Mouse (Mus musculus) fat pad, adult 2 months (tissue): ENCODE results near the gene Foxe1.

Experiments
- DNase-seq: peaks from one replicate; pipeline ENCODE4 v3.0.0-alpha.2; 2011; ENCODE audit warnings: low read depth, low spot score; ENCODE audit errors: extremely low read depth

Foxe1 gene

DNA sequence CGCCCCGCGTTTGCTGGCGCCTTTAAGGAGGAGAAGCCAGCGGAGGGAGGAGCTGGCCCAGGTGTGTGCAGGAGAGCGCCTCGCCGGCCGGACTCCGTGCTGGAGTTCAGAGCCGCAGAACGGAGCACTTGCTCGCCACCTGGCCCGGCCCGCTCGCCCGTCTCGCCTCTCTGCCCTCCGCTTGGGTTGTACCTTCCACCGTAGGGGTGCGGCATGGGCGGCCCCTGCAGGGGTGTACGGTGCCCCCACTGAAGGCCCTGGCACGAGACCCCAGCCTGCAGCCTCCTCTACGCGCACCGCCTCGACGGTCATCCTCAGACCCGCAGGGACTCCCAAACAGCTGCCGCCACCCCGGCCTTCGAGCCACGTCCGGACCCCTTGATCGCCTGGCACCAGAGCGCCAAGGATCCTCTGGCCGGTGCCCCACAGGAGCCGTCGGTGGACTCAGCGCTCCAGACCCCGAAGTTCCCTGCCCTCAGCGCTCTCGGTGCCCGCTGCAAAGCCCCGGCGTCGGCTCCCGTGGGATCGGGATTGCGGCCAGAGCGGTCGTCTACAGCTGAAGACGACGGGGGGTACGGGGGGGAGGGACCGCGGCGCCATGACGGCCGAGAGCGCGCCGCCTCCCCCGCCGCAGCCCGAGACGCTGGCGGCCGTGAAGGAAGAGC lies at the start of gene Foxe1:
TSS of gene Foxe1 (plus strand) at position 14 of the 665 bp plus-strand sequence.
- no peak for DNase-seq

DNA sequence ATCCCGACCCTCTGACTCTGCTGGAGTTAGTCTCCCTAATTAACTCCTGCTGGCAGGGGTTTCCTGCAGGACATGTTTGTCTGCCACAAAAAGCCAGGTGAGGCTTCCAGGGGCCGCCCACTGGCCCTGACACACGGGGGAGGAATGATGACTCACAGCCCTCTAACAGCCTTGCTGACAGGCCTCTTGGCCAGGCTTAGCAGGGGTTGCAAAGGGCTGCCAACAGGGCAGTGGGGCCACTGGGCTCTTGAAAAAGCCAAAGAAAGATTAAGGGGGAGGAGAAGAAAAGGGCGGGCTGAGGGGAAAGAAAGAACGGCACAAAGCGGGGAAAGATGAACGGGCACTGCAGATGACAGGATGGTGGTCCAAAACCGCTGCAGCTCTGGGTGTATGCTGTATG lies 39.3 kb upstream of the Foxe1 start:
- DNase-seq, result peak; percentile 52

DNA sequence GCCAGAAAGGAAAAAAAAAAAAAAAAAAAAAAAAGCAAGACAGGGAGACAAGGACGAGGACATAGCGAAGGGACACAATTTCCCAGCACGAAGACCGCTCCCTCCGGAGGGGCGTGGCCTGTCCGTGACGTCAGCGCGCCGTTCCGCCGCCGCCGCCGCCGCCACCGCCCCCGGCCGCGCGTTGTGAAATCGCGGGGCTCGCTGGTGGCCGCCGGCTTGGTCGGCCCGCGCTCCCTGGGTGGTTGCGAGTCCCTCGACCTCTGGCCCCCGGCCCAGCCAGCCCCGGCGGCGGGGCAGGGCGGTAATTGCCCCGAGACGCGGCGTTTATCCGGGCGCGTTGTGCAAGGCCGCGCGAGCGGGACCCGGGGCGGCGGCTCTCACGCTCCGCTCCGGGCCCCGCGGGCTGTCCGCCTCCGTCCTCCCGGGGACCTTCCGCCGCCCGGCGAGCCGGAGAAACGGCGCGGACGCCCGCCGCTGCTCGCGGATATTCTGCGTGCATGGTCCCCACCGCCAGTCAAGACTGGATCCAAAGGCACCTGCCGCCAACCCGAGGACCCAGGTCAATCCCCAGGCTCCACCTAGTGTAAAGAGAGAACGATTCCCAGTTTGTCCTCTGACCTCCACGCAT lies 38.5 kb upstream of the Foxe1 start:
- no peak for DNase-seq

DNA sequence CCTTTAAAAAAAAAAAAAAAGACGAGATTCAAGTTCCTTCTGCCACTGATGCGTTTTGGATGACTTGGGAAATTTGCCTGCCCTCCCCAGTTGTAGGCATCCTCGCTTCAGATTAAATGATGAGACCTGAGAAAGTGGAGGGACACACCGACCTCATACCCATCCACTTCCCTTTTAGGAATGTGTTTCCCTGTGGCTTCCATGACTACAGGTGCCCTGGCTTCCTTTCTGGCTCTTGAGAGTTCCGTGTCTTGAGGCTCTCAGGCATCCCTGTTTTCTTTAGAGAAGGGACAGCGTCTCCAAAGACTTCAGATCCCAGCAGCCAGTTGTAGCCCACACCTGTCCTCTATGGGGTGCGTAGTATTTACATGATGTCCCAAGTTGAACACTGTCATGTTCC lies 38.0 kb upstream of the Foxe1 start:
- no peak for DNase-seq

DNA sequence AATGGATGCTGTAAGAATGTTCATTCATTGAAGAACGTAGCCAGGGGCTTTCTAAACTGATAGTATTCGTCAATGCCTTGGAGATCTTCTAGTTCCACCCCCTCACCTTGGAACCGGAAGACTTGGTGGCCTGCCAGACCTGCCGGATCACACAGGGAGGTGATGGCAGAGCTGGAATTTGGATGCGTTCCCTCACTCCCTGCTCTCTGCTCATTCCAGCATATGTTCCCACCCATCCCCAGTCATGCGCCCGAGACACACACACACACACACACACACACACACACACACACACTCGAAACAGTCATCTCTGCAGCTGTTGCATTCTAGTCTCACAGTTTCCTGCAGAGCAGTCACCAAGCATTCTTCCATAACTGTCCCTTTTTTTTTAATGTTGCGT lies 36.1 kb upstream of the Foxe1 start:
- DNase-seq, result peak; percentile 37

DNA sequence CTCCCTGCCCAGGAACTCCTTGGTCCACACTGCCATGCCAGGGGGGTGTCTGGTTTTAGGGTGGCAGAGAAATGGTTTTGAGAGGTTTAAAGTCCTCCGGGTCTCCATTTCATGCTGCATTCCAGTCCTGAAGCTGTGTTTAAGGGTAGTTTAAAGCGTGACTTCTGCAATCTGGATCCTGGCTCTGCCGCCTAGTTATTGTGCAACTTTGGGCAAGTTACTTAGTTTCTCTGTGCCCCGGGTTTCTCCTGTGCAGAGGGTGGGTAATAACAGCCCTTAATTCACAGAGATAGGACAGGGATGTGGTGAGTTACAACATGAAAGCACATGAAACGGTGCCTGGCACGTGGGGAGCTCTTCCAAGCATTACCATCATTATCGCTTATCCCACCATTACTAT lies 35.5 kb upstream of the Foxe1 start:
- DNase-seq, result no peak

DNA sequence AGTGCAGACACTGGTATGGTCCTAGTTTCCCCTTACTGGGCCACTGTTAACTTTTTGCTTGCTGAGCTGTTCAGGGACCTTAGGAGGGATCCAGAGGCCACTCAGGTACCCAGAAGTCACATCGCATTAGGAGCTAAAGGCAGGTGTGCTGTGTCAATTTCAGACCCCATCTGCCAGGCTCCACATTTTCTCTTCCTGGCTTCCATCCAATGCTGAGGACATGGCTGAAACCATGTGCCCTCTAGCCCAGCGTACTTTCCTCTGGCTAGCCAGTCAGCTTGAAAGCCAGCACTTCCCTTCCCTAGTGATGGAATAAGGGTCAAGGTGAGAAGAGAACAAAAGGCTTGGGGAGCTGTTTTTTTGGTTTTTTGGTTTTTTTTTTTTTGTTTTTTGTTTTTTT lies 31.8 kb upstream of the Foxe1 start:
- DNase-seq, result no peak

DNA sequence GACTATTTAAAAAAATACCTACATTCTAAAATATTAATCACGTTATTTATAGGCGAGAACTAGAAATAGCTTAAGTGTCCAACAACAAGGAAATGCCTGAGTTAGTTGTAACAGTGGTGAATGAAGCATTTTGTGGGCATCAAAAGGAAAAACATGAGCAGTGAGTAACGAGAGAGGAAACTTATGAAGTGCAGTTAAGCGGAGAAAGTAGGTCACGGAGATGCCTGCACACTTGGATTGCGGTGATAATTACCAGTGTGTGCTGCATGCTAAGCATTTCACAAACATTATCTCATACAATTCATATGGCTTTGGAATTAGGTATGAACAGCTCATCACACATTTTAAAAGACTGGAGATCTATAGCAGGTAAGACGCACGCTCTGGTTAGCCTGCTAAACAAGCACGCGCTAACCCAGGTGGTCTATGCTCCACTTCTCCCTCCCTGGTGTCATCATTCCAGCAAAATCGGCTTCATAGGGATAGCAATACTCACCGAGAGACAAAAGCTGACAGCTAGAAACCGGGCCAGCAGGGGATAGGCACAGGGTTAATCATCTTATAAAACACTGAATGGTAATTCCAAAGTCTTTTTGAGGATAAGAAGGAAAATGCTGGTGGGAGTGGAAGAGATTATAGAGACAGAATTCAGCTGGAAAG lies 21.5 kb upstream of the Foxe1 start:
- DNase-seq, result no peak

DNA sequence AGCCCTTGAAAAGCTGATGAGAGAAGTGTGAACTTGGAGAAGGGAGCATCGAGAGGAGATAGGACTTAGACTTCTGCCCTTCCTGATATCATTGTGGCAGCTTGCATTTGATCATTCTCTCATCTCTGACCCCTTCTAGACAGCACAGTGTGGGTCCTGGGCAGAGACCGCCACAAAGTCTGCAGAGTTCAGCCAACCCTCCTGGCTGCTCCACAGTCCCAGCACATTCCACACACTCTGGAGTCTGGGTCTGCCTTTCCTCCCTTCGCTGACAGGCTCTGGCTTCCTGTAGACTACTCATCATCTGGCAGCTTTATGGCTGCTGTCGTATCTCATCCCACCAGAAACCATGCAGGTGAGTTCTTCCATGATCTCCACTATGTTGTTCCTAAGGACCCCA lies 20.7 kb upstream of the Foxe1 start:
- no peak for DNase-seq

DNA sequence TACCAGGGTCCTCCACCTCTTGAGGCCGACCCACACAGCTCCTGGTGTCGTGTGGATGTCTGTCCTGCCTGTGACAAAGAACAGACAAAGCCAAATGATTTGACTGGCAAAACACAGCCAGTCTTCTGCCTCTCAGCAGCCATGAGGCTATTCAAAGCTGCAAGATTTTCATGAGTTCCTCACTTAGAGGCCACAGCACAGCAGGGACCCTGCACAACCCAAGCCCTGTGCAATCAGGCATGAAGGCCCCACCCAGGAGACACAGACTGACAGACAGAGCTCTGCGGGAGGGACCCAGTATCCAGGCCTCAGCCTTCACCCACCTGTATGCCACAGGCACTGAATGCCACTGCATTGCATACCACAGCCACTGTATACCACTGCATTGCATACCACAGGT lies 14.5 kb upstream of the Foxe1 start:
- DNase-seq, result no peak

DNA sequence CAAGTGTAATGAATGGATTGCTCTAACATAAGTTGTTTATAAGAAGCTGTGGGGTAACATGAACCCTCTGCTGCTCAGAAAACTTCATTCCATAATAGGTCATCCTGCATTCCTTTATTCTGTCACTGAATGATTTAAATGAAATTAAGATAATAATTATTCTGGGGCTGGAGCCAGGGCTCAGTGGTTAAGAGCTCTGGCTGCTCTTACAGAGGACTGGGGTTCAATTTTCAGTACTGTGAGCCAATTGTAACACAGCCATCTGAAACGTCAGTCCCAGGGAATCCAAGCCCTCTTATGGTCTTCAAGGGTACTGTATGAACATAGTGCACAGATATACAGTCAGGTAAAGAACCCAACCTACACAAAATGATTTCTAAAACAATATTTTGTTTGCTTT lies 7.6 kb upstream of the Foxe1 start:
- DNase-seq, result no peak

DNA sequence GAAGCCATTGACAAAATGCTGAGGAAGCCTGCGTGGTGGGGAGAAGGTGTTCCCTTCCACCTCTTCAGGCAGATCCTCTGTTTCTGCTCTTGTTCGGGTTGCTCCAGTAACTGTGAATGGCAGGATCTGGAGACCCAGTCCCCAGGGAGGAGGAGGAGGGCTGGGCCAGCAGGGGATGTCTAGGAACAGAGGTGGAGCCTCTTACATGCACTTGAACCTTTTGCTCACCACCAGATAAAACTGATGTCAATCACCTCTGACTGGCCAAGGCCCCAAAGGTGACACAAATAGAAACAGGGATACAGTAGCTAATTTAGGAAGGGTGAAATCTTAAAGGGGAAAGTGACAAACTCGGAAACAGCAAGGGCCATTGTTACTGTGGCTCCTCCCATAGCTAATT lies 5.4 kb upstream of the Foxe1 start:
- DNase-seq, result no peak

DNA sequence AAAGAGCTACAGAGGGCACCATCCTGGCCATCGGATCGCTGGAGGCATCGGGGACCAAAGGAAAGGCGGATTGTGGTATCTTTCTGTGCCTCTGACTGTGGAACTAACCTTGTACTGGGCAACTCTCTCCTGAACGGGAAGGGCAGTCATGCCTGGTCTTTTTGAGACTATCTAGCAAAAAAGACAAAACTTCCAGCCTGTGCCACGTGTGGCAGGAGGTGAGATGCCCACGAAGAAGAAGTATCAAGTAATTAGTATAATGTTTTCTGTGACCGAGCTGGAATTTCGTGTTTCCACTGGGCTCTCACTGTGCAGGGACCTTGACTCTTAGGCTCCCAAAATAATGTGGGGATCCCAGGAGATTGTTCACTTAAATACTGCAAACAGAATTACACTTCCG lies 4.4 kb upstream of the Foxe1 start:
- DNase-seq, result no peak

DNA sequence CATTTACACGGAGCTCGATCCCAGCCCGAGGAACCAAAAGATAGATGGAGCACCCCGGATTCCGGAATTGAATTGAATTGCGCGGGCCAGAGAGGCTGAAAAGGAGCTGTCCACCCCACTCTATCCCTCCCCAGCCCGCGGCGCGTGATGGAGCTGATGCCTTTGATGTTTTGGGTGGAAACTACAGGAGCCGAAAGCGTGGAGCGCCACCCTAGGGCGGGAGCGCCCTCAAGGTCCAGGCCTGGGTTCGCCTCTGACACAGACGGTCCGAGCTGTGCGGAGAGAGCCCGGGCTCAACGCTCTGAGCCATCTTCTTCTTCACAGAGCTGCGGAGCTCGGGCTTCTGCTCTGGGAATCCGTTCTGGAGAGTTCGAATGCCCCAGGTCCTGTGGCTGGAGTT lies 3.8 kb upstream of the Foxe1 start:
- no peak for DNase-seq

DNA sequence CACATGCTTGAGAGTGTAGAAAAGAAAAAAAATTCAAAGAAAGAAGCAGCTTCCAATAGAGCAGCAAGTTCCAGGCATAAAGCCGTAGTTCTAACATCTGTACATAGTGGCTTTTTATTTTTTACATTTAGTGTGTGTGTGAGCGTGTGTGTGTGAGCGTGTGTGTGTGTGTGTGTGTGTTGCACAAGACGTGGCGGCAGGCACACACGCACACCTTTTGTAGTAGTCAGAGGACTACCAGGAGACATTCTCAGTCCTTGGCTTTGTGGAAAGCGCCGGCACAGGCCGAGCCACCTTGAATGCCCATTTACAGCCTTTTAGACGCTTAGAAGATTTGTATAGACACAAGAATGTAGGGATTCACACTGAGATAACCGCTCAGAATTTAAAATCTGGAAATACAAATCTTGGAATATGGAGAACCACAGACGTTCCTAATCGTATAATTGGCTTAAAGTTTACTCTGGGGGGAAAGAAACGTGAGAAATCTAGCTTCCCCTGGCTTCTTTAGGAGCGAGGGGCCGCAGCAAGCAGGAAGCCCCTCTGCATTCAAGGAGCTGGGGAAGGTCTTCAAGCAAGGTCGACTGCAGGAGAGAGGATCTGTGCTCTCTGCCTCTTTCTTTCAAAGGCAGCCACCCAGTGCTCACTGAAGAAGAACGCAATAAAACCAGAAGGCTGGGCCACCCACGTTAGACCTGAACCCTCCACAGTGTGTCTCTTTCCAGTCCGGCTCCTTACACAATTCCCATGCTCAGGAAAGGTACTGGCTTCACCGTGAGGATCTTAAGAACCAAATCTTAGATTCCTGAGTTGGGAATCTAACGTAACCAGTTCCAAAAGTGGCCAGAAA lies 1.4 kb upstream of the Foxe1 start:
- no peak for DNase-seq

DNA sequence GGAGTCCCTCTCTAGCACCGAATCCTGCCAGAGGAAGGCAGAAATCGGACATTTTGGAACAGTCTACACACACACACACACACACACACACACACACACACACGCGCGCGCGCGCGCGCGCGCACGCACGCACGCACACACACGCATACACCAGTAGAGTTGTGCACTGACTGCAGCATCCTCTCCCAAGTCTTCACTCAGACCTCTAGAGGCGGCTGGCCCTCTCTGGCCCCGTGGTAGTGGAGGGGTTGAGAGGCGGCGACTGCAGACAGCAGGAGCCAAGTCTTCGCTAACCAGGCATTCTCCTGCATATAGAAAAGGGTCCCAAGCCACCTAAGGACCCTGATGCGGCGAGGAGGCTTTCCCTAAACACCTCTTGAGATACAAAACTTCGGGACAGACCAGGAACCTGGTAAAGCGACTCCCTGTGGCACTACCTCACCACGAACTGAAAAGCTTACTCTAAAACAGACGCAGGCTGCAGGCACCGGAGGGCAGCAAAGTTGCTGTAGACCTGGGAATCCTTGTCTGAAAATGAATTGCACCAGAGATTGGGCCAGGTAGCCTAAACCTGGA lies 610 bp upstream of the Foxe1 start:
- DNase-seq, result no peak

DNA sequence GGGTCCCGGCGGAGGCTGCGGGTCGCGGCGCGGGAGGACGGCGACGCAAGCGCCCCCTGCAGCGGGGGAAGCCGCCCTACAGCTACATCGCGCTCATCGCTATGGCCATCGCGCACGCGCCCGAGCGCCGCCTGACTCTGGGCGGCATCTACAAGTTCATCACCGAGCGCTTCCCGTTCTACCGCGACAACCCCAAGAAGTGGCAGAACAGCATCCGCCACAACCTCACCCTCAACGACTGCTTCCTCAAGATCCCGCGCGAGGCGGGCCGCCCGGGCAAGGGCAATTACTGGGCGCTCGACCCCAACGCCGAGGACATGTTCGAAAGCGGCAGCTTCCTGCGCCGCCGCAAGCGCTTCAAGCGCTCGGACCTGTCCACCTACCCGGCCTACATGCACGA lies 879 bp downstream of the Foxe1 start:
- no peak for DNase-seq

DNA sequence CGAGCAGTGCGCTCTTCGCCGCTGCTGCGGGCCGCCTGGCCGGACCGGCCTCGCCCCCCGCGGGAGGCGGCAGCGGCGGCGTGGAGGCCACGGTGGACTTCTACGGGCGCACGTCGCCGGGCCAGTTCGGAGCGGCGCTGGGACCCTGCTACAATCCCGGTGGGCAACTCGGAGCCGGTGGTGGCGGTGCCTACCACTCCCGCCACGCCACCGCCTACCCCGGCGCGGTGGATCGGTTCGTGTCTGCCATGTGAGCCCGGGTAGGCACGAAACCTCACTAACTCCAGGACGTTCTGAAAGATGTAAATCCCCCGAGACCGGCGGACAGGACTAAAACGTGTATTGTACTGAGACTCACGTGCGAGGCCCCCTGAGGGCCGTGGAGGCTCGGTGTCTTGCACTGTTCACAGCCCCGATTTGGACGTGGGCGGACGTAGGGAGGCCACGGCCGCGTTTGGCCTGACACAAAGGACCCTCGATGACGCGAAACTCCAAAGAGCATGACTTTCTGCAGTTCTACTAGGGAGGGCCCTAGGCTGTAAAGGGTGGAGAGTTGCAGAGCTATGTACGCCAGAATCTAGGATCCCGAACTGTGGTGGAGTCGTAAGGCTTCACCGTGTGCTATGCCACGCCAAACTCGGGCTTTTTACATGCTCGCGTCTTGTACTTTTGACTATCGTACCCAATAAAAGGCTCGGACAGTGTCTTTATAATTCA lies 1.8 kb downstream of the Foxe1 start:
- DNase-seq, result no peak

DNA sequence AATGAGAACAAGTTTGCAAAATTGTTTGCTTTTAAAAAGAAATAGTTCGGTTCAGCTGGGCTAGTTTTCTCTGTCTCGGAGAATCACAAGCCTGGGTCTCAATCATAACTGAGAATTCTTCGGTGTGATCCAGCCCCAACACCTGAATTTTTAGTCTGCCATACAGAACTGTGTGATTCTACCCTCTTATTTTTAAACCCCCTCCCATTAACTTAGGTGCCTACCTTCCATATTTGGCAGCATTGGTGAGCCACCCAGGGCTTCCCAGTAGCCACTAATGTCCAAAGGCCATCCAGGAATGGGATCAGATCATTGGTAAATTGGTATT lies 2.3 kb downstream of the Foxe1 start:
- DNase-seq, result no peak

DNA sequence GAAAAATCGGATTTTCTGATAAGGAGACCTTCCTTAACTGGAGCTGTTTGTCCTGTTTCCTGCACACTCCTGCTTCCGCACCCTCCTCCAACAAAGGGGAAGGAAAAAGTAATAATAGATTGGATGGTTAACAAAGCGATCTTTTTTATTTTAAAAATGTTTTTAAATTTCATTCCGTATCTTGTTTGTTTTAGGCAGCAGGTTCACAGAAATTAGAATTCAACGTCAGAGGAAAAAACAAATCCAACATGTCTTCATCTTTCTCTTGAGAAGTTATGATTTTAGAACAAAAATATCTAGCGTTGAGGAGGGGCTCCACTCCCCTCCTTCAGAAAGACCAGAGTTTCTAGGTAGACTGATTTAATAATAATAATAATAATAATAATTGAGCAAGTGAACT lies 2.8 kb downstream of the Foxe1 start:
- no peak for DNase-seq

DNA sequence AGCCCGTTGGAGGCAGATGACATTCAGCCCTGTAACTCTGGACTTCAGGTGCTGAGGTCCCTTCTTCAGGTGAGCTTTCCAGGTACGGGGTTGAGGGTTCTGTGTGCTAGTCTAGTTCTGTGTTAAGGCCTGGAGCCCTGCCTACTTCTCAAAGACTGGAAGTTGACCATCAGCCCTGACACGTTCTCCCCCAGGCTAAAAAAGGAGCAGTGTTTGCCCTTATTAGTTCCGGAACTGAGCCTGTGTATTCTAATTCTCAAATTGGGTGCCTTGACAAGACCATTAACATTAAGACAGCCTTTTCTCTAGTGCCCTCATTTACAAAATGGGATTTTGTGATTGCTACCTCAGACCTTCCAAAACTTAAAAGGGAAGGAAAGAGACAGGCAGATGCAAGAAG lies 3.7 kb downstream of the Foxe1 start:
- DNase-seq, result no peak
